Mouse (Mus musculus): ENCODE measurements around the gene Nr4a2. TPM values are rescaled to one million over a fixed set of nuclear protein-coding genes. Genes with fewer than 3 reads are reported as not detected.

Gene Nr4a2
- total and polyA plus RNA-seq, 3 experiments: 2.0 TPM; not detected in 1

GRCm38 (mm10) chr2:57149796-57150195 is 26.0 kb upstream of the Nr4a2 start:
- Histone ChIP-seq H3K4me1 (ENCODE audit: control insufficient read depth in 1 of 2, insufficient read depth in 2 of 2, low read length in 2 of 2) (no peaks in the 10 kb centered on the region), H3K27ac (ENCODE audit: control insufficient read depth, low read depth, low read length) (no peak overlapping the region), H3K4me3 (ENCODE audit: control insufficient read depth in 1 of 2, insufficient read depth in 1 of 2, low read depth in 2 of 2, low read length in 2 of 2) (no peak overlapping the region), H3K9me3 (replicated peaks; ENCODE audit: insufficient read depth, low read length) (no peaks in the 10 kb centered on the region), H3K36me3 (ENCODE audit: control insufficient read depth in 1 of 2, insufficient read depth in 2 of 2, low read length in 2 of 2) (no peaks in the 10 kb centered on the region), H3K79me2 (ENCODE audit: control insufficient read depth, insufficient read depth, low read length, poor library complexity) (no peaks in the 10 kb centered on the region), H3K27me3 (ENCODE audit: control insufficient read depth in 1 of 2, insufficient read depth in 2 of 2, low read length in 2 of 2) (no peaks in the 10 kb centered on the region), H3K9ac (ENCODE audit: control insufficient read depth, low read depth, low read length, poor library complexity, severe bottlenecking) (no peak overlapping the region)
- TF ChIP-seq CHD2 (IDR thresholded peaks at IDR 0.05; ENCODE audit: low read length) (no peak), SMC3 (IDR thresholded peaks at IDR 0.05; ENCODE audit: low read depth, low read length) (no peak)
- no peak for DNase-seq (ENCODE audit: low read depth, low spot score)

GRCm38 (mm10) chr2:57148231-57148630 is 24.4 kb upstream of the Nr4a2 start:
- Histone ChIP-seq H3K4me1 (ENCODE audit: control insufficient read depth in 1 of 2, insufficient read depth in 2 of 2, low read length in 2 of 2) (no peaks in the 10 kb centered on the region), H3K36me3 (ENCODE audit: control insufficient read depth in 1 of 2, insufficient read depth in 2 of 2, low read length in 2 of 2) (no peaks in the 10 kb centered on the region), H3K9ac (ENCODE audit: control insufficient read depth, low read depth, low read length, poor library complexity, severe bottlenecking) (no peak overlapping the region), H3K9me3 (replicated peaks; ENCODE audit: insufficient read depth, low read length) (no peaks in the 10 kb centered on the region), H3K4me3 (ENCODE audit: control insufficient read depth in 1 of 2, insufficient read depth in 1 of 2, low read depth in 2 of 2, low read length in 2 of 2) (no peak overlapping the region), H3K79me2 (ENCODE audit: control insufficient read depth, insufficient read depth, low read length, poor library complexity) (no peaks in the 10 kb centered on the region), H3K27me3 (ENCODE audit: control insufficient read depth in 1 of 2, insufficient read depth in 2 of 2, low read length in 2 of 2) (no peaks in the 10 kb centered on the region), H3K27ac (ENCODE audit: control insufficient read depth, low read depth, low read length) (no peak overlapping the region)
- no peak for DNase-seq (ENCODE audit: low read depth, low spot score)
- no peak for TF ChIP-seq GATA1 (IDR thresholded peaks at IDR 0.05; ENCODE audit: low read depth, low read length)
- TF ChIP-seq SIN3A (IDR thresholded peaks at IDR 0.05; ENCODE audit: low read length): no peak
- no peak for TF ChIP-seq TAL1 (IDR thresholded peaks at IDR 0.05; ENCODE audit: low read length)
- no peak for TF ChIP-seq GABPA (IDR thresholded peaks at IDR 0.05; ENCODE audit: low read depth, low read length)
- no peak for TF ChIP-seq UBTF (IDR thresholded peaks at IDR 0.05; ENCODE audit: borderline replicate concordance, insufficient read depth, low read depth, low read length)
- no peak for TF ChIP-seq MYC (IDR thresholded peaks at IDR 0.05; ENCODE audit: low read depth, low read length)
- no peak for TF ChIP-seq TCF12 (IDR thresholded peaks at IDR 0.05; ENCODE audit: low read depth, low read length)
- TF ChIP-seq POLR2A (IDR thresholded peaks at IDR 0.05; ENCODE audit: control insufficient read depth in 1 of 2, insufficient read depth in 1 of 2, low read depth in 1 of 2, low read length in 2 of 2, poor library complexity in 1 of 2): no peak
- TF ChIP-seq POLR2AphosphoS2 (IDR thresholded peaks at IDR 0.05; ENCODE audit: low read length): no peak
- TF ChIP-seq CHD2 (IDR thresholded peaks at IDR 0.05; ENCODE audit: low read length): no peak
- TF ChIP-seq USF1 (IDR thresholded peaks at IDR 0.05; ENCODE audit: low read depth, low read length): no peak
- TF ChIP-seq POLR2AphosphoS5 (IDR thresholded peaks at IDR 0.05; ENCODE audit: borderline replicate concordance, low read depth, low read length): no peak
- TF ChIP-seq ZC3H11A (IDR thresholded peaks at IDR 0.05; ENCODE audit: low read depth, low read length): no peak
- TF ChIP-seq E2F4 (IDR thresholded peaks at IDR 0.05; ENCODE audit: borderline replicate concordance, low read depth, low read length): no peak
- TF ChIP-seq HCFC1 (IDR thresholded peaks at IDR 0.05; ENCODE audit: low read depth, low read length): no peak
- TF ChIP-seq RAD21 (IDR thresholded peaks at IDR 0.05; ENCODE audit: low read depth, low read length): no peak
- TF ChIP-seq ZMIZ1 (IDR thresholded peaks at IDR 0.05; ENCODE audit: low read depth, low read length): no peak
- TF ChIP-seq JUND (IDR thresholded peaks at IDR 0.05; ENCODE audit: low read depth, low read length): no peak
